Mouse (Mus musculus) kidney, postnatal 4 days (tissue): ENCODE measurements at regions not wholly inside any gene's neighbourhood (a gene's known extent, or its start where the extent isn't known, plus 50 kb on each side); places are given as distances from the start of the nearest gene placed in this dataset.

Experiments
- DNase-seq, 2 experiments: peaks; one replicate each; pipeline ENCODE4 v3.0.0; 2021; ENCODE audit warnings: mixed read lengths in 2 of 2

DNA sequence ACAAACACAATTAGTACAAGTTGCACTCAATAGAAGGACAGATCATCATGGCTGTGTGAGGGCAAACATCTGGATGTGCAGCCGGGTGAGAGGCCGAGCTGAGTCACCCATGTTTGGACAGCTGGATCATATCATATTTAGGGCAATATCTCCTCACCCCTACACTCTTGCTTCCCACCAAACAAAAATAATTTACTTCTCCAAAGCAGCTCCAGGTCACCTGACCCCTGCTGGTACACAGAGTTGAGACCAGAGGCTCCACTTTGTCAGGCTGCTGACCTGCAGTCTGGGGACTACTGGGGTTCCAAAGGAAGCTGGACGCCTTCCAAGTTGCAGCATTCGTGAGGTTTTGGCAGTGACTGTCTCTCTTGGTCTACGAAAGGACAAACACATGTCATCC lies 186.3 kb downstream of the Usp46 start:
- peak; percentile 78 to 84 for DNase-seq

DNA sequence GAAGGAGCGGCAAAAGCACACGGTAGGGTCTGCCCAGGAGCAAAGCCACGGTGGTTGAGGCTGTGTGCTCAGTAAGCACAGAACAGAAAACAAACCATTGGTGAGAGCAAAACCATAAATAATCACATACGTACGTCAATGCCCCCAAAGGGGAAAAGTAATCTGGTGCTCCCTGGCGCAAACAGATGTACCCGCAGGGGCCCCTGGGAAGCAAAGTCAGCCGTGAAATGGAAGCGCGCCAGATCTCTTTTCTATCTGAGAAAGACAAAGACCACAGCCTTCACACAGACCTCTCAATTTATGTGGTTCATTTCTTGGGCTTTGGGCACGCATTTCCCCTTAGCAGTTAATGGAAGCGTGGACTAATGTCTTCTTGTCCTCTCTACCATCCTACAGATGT lies 183.2 kb downstream of the Usp46 start:
- DNase-seq = no peak

DNA sequence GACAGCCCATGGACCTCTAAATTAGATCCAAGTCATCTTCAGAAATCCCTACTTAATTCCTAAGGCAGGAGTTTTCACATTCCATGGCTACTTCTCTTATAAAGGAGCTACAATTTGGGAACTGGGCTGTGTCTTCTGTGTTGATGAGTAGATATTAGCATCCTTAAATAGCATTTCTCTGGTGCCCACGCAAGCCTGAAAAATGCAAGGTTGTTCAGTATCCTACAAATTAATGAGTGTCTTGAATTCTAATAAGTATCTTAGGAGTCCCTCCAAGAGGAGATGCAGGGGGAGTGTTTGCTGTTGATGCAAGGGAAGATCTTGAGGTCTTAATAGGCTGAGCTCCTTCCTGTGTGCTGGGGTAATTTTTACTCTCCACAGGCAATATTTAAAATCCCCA lies 182.5 kb downstream of the Usp46 start:
- no peak for DNase-seq

DNA sequence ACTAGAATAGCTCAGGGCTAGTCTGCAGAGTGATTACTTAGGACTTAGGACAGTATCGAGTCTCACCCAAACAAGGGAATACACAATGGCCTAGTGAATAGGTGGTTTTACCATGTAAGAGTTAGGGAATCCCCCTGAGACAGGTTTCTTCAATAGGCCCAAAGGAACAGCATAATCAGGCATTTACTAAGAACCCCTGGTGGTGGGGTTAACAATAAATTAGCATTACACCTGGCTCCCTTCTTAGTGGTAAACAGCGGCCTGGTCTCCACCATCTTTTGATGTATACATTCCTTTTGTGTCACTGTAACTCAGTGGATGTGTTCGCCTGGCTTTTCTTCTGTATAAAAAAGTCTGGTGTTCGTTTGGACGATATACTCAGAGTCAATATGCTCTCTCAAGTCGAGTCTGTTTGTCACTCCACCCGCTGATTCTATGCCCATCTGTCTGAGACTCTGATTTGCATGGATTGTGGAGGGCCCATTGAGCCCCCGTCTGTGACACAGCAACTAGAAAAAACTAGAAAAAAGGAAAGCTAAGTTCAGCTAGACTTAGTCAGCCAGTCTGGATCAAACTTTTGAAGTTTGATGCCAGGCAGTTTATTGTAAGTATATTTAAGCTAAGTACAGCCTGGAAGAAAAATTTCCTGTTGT lies 180.8 kb downstream of the Usp46 start:
- no peak for DNase-seq

DNA sequence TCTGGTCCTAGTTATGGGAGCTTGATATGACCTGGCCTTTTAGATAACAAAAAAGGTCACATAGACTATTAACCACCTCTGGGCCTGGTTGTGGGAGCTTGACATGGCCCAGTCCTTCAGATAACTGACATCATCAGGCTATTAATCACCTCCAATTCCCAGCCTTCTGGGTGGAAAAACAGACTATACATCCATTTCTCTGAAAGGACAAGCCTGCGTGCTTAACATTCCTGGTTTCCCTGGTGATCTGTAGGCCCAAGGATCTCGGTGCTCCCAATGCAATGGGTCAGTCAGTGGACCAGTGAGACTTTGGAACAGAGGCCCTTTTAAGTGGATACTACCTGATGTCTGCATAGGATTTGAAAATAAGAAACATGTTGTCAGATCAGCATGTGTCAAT lies 179.8 kb downstream of the Usp46 start:
- DNase-seq = no peak

DNA sequence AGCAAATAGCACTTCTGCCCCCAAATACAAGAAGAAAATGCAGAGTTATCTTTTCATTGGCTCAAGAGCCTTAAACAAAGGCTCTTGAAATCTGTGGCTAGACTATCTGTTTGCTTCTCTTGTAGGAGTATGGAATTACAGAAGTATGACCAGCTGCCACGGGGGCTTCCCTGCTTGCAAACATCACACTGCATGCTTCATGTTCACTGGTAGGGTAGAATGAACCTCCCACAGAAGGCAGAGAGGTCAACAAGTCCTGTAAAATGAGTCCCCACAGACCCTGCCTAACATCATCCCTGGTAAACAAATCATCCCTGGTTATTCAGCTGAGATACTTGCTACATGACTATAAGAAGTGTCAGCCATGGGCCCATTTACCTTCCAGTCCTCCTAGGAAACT lies 178.9 kb downstream of the Usp46 start:
- no peak for DNase-seq

DNA sequence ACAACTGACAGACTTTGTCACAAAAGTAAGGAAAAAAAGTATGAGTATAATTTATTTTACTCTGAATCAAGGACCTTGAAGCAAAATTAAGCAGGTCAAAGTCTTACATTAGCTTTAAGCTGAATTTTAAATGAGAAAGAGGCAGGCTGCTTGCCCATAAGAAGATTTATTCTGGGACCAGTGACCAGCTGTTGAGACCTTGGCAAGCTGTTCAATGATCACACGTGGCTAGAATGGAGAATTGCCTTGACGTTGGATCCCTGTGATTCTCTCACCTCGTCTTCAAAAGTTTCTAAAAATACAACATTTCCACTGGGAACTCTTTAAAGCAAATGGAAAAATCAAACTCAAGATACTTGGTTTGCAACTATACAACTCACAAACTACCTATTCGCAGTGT lies 177.3 kb downstream of the Usp46 start:
- peak; percentile 19 to 38 for DNase-seq

DNA sequence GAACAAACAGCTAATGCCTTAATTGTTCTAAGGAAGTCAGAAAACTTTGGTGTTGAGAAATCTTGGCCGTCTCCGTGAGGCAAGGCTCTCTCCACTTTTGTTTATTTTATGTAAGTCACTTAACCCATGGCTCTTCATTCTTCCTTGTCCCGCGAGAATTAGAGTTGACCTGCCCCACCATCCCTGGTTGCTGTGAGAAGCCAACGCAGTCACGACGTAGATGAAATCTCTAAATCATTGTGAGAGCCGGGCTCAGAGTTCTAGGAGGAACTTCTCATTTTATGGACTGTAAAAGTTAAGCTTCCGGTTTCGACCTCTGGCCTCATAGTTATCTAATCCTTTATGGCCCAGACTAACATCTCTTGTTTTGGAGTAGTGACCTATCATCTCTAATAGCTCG lies 176.6 kb downstream of the Usp46 start:
- peak; percentile 38 to 63 for DNase-seq

DNA sequence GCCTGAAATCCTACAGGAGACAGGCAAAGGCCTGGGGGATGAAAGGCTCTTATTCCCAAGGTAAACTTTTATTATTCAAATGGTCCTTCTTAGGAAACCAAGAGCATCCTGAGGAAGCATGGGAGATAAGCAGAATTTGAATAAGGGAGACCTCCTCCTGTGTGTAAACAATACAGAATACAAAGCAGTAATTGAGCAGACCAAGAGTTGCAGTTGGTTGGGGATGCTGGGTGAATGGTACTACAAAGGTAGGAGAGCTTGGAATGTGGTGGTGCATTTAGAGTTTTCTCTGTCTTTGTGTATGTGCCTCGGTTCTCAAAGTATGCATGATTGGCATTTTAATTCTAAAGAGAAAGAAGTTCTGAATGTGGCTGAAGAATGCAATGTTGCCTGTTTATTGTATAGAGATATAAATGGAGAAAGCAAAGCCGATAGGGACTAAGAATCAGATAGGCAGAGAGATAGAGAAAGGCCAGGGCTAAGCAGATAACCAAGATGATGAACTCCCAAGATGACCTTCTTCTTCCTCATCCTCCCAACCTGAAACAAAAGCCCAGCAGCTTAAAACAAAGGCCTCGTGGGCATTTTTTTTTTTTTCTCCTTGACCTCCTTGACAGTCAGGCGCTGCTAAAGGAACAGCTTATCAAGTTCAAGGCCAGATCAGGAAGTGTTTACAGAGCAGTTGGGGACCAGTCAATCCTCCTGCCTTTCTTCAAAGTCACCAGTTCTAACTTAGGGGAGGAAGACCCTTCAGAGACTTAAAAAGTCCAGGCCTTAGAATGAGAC lies 175.6 kb downstream of the Usp46 start:
- DNase-seq = no peak

DNA sequence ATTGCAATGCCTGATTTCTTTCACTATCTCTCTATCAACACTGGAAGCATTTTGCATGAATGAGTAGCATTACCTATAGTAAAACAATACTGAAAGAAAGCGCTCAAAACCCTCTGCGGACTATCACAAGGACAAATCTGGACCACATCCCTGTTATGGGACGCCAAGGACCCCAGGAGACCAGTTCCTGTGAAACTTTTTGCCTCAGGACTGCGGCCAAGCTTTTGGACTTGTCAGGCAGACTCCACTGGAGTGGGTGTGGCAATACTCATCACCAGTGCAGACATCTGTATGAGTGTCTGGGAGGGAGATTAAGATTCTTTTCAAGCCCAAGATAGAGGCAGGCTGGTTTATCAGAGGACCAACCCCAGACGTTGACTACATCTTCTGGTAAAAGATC lies 173.0 kb downstream of the Usp46 start:
- no peak for DNase-seq

DNA sequence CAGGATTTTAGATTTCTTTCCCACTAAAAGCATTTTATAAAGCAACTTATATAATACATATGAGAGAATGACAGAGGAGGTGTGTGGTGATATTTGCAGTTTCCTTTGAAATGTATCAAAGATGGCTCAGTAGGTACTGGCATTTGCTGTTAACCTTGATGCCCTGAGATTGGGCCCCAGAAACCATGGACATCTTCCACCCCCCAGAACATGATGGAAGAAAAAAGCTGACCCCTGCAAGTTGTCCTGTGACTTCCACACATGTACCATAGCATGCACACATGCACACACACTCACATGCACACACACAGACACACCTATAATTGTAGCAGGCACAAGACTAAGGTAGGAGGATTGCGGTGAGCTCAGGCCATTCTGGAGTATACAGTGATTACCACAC lies 171.4 kb downstream of the Usp46 start:
- no peak for DNase-seq

DNA sequence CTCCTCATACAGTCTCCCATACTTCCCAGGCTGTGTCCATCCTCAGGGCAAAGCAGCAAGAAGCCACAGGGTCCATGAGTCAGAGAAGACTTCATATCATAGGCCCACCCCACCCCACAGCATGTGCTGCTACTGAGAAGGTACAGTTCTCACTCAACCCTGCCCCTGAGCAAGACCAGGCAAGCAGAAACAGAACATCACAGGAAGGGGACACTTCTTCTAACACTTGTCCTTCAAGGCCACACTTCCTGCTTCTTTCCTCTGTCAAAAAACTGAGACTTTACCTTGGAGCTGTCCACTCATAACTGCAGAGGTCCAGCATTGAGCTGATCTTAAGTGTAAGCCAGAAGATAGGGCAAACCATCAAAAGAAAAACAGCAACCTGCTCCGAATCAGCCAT lies 166.6 kb downstream of the Usp46 start:
- no peak for DNase-seq

DNA sequence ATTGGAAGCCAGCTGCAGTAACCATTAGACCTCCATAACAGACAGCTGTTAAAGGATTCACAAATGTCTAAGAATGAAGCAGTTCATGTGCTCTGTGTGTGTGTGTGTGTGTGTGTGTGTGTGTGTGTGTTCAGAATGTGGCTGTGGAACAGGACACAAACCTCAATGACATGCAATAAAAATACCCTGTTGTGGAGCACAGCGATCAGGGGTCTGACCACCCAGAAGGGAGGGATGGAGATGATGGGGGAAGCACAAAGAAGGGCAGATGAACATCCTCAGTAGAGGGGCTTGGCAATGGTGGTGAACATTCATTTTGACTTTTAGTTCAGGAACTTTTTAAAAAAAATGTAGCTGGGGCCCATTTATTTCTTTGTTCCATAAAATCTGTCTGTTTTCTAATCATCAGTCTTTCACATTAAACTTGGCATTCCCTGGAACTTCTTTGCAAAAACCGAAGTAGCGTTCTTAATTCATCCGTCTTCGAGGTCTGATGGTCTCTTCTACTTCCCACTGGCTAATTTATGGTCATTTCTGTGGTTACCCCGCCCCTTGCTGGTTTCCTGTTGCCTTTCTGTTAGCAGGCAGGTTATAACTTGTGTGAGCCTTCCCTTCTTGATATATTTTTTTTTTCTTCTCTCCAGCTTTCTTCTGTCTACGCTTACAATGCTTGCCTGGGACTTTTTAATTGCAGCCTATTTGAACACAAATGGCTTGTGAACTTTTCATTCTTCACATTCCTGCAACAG lies 165.6 kb downstream of the Usp46 start:
- DNase-seq = peak; percentile 60 to 75

DNA sequence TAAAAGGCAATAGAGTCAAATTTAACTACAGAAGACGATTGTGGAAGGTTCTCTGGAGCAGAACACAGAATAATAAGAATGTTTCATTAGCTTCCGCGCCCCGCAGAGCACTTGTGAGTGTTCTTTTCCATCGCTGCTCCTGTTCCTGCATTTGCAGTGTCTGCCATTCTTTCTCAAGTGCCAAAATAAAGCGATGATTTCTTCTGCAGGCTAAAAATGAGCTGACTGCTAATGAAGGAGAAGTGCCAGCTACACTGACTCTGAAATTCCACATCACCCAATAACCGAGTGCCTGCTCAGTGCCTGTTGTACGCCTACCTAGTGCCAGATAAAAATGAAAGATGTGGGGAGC lies 165.0 kb downstream of the Usp46 start:
- peak; percentile 42 to 61 for DNase-seq

DNA sequence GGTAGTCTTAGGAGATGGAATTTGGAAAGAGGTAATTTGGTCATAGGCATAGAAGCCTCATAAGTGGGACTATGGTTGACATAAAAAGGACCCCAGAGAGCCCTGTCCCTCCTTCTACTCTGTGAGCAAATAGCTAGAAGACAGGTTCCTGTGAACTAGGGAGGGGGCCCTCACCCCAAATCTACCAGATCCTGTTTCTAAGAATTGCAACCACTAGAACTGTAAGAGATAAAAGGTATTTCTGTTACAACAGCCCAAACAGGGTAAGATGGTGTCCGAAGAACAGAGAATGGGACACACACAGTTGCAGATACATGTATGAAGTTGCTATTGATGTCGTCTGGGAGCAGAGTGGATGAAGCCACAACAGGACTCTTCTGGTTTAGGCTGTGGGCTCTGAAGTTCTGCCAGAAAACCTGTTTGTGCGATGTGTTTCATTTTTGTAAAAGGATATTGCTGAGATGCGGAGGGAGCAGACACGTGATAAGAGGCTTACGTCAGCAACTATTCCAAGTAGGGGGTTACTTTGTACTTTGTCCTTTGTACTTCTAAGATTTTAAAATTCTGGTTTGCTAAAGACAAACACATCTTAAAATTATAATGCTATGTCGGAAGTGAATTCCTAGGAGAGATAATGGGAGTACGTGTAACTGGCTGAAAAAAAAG lies 164.0 kb downstream of the Usp46 start:
- DNase-seq = no peak

DNA sequence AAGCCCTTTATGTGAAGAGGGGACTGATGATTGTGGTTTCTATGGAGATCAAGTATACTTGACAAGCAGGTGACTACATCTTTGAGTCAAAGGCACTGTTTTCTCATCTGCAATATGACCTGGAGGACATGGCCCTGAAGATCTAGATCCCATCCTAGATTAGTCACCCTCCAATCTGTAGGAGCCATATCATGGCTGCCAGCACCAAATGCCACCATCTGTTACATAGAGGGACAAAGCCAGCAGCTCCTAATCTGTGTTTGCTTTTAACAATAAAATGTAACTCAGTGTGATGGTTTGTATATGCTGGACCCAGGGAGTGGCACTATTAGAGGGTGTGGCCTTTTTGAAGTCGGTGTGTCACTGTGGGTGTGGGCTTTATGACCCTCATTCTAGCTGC lies 156.1 kb downstream of the Usp46 start:
- no peak for DNase-seq

DNA sequence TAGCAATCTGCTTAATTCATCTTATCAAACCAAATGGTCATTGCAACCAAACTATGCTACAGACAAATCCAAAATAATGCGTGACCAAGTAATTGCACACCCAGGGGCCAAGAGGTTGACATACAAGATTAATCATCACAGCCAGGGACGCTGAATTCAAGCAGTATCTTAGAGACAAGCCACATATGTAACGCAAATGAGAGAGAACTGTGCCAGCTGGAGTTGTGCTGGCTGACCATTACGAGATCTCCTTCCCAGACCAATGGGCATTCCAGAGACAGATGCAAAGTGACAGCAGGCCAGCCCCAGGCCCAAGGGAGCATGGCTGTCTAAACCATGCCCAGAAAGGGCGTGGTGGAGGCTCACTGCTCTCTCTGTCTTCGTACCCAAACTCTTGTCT lies 155.1 kb downstream of the Usp46 start:
- peak; percentile 31 to 40 for DNase-seq

DNA sequence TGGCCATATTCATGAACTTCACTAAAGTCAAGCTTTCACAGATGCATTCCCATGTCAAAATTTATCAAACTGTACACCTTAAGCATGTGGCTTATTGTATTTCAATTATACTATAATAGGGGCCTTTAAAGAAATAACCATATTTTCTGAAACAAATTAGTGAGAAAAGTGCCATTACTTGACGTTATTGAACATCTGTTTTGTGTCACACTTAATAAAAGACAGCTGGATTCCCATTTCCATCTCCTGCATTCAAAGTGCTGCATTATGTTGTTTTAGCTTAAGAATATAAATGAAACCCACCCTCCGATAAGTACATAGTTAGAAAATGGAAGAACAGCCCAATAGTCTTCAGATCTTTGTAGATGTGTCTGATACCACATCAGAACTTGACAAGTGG lies 150.2 kb downstream of the Usp46 start:
- DNase-seq = no peak

DNA sequence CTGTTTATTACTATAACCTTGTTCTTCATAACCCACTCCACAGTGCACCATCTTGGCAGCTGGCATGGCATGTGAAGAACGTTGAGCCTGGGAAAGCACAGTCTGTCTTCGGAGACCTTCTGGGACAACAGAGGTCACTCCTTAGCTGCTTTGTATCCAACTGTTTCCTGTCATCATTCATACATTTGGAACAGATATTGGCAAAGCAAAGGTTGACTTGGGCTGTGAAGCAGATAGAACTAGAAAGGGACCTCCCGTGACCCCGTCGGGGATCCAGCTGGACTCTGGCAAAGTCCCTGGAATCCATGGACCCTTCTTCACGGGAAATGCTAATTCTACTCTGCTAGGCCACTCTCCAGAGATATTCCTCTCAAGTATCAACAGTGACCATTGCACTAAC lies 148.3 kb downstream of the Usp46 start:
- DNase-seq = peak; percentile 81 to 87

DNA sequence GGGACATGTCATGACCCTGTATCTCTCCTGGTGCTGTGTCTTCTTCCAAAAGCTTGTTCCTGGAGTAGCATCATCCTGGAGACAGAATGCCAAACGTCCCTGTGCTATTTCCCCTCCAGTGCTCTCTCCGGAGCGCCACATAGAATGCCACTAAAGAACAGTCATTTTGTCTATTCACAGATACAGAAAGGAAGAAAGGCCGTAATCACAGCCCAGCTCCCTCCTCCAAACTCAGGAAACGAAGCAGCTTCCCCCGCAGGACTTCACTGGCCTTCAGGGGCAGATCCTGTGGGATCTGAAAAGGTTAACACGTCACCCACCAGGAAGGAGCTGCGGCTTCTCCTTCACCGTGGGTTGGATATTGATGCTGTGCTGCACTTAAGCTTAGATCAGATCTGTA lies 140.7 kb downstream of the Usp46 start:
- no peak for DNase-seq

DNA sequence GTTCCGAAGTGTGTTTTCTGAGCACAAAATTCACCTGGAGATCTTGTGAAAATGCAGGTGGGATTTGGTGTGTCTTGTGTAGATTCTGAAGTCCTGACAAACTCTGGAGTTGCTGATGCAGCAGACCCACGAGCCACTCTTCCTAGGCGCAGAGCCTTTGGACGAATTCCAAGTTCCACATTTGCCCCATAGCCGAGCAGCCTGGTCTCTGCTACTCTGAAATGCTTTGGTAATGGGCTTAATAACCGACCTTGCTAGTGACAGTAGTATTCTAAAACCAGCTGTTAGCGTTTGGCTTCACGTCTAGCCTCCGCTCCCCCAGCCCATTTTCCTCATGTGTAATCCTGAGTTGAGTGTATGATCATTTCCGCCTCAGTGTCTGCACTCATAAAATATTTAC lies 139.5 kb downstream of the Usp46 start:
- DNase-seq = no peak

DNA sequence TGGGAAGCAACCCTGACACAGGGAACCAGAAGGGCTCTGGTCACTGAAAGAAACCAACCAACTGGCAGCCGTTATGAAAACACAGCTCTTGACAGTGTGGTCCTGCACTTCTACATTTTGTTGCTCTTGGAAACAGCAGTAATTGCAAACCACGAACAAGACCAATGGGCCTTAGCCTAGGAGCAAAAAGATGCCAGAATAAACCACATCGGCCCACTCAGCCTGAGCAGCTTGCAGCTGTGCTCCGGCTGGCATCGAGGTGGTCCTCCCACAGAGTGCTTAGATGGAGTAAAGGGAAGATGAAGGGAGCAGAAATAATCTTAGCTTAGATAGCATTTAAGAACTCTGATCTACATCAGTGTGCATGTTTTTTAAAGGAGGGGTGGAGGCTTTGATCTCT lies 138.0 kb downstream of the Usp46 start:
- no peak for DNase-seq

DNA sequence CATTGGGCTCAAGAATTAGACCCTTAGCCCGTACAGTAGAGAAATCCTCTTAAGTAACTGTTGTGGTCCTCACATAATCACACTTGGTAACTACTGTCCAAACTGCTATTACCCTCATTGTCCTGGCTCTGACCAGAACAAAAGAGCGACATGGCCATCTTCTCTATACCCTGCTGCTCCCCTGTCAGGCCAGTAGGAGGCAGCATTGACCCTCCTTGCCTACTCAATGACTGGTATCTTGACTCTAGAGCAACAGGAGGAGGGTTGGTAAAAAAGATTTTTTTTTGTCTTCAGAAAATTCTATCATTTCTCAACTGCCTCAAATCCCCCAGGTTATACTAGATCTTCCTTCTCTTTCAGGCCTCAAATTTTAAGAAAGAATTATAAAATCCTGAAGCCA lies 130.4 kb downstream of the Usp46 start:
- DNase-seq = peak; percentile 53 to 60

DNA sequence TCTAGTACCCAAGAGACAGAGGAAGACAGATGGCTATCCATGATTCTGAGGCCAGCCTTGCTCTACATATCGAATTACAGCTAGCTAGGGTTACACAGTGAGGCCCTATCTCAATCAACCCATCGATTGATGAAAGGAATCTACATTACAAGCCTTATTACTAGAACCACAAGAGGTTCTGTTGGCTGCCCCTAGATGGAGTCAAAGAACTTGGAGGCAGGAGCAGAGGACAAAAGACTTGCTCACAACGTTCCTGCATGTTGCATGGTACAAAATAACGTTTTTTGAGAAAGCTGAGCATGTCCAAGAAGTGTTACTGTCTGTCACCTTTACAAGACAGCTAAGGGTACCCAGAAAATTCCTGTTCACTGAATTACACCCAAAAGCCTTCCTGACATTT lies 129.8 kb downstream of the Usp46 start:
- no peak for DNase-seq
